Mouse (Mus musculus) layer of hippocampus, adult 2 months (tissue): ENCODE results near the gene Armc12. TPM values are rescaled to one million over a fixed set of nuclear protein-coding genes. Genes with fewer than 3 reads are reported as not detected.

Source experiments
- DNase-seq, 2 experiments: peaks; one replicate each; pipeline ENCODE4 v3.0.0; 2022; ENCODE audit warnings: low spot score in 2 of 2
- H3K27ac ChIP-seq: fragments of 200-600 bp; 2 replicates; pipeline ENCODE4 v1.8.1; 2022
- H3K4me3 ChIP-seq: fragments of 200-600 bp; 2 replicates; pipeline ENCODE4 v1.8.1; 2022; ENCODE audit warnings: mild to moderate bottlenecking
- CTCF ChIP-seq: fragments of 200-600 bp; conservative IDR thresholded peaks from 2 replicates; pipeline ENCODE4 v1.8.1; 2022; ENCODE audit warnings: antibody characterized with exemption, mild to moderate bottlenecking, moderate library complexity
- total RNA-seq, 2 experiments: library from RNA; stranded (reverse); gene quantifications; 2 replicates each; pipeline ENCODE4 v1.2.3; 2021

Gene Armc12
- total RNA-seq, 2 experiments from 2014 or later = not detected

DNA sequence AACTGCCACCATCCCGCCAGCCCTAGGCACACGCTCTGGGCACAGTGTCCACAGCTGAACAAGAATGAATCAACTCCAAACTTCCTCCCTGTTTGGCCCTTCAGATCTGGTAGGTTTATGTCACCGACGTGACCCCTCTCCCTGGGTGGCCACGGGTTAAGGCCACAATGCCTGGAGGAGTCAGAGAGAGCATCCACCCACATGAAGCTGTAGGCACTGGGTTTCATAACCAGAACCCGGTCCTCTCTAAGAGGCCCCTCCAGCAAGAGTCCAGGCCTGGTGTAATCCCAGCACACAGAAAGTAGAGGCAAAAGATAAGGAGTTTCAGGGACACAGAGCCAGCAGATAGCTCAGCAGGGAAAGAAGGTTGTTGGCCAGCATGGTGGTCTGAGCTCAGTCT is 26.4 kb upstream of the Armc12 start:
- no peak for DNase-seq
- no peak for TF ChIP-seq CTCF
- Histone ChIP-seq H3K4me3 (no peak overlapping the region), H3K27ac (no peak overlapping the region)

DNA sequence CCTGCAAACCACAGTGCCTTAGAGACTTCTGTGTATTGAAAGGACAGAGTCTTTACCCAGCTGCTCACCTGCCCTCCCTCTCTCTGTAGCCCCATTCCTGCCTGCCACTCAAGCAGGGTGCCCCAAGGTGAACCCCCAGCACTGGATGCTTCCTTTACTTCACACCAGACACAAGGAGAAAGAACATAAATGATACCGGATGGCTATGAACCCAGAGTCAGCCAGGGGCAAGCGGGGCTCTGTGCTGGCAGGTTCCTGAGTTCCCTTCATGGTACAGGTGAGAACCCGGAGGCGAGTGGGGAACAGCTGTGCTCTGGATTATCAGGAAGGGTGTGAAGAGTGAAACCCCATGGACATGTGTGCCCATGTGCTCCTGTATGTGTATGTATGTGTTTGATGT is 25.0 kb upstream of the Armc12 start:
- no peak for TF ChIP-seq CTCF
- H3K27ac ChIP-seq = no peak overlapping the region
- DNase-seq = no peak
- H3K4me3 ChIP-seq = no peak overlapping the region

DNA sequence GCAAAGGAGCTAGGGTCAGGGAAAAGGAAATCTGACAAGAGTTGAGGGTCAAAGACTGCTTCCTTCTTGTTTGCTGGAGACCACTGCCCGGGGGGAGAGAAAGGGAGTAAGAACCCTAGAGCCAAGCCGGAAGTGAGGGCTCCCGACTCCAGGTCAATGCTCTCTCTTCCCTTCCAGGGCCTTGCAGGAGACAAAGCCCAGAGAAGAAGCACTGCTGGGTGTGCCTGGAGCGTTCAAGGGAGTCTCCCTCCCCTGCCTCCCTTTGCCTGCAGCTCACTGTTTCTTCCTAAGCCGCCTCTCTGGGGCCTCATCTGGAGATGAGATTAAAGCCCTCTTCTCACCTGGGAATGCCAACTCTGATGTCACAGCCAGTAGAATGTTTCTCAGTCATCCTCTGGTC is 23.7 kb upstream of the Armc12 start:
- Histone ChIP-seq H3K4me3 (no peak overlapping the region), H3K27ac (no peak overlapping the region)
- no peak for DNase-seq
- TF ChIP-seq CTCF = no peak

DNA sequence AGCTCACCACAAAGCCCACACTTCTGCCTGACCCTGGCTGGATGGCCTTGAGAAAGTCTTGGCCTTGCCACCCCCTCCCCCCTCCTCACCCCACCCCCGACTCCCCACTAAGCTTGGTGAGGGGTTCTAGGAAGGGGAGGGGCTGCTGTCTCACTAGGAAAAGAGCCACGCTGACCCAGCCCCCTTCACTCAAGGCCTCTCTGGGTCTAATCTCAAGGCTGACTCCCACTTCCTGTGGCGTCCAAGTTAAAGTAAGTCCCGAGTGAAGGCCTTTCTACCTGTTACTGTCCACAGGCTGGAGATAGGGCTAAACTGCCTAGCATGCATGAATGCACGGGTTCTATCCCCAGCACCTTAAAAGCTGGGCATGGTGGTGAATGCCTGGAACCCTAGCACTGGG is 23.1 kb upstream of the Armc12 start:
- DNase-seq = no peak
- TF ChIP-seq CTCF = no peak
- Histone ChIP-seq H3K27ac (no peak overlapping the region), H3K4me3 (no peak overlapping the region)

DNA sequence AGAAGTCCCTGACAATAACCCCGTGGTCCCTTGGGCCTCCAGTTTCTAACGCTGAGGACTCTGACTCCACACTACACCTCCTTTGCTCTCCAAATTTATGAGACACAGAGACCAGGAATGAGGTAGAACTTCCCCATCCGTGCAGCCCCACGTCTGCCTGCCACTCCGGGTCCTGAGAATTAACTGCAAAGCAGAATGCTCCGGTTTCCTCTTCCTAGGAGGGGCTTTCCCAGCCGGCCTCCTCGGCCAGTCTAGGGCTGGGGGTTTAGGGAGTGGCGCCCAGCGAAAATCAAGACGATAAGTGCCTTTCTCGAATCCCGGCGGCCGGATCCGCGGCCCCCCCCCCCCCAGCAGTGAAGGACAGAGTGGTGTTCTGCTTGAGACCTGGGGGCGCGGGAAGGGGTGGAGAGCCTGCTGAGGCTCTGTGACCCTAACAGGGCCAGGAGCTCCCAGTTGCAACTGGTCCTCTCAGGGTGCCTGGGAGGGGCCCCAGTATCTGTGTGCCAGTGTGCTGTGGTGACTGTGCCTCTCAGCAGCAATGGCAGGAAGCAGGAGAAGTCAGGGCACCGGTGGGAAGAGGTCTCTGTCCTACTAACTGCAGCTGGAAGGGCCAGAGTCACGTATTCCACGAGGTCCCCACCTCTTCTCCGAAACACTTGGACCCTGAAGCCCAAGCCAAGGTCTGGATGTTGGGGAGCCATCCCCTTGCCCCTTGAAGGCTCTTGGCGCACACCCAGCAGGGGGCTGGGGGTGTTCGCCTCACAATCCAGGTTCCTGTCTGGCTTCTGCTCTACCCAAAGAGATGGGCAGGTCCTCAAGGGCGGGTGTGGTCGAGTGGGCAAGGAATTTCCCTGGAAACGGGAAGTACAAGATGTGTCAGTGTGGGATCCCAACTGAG is 19.9 kb upstream of the Armc12 start:
- H3K4me3 ChIP-seq = no peak overlapping the region
- no peak overlapping the region for H3K27ac ChIP-seq
- no peak for DNase-seq
- TF ChIP-seq CTCF = no peak

DNA sequence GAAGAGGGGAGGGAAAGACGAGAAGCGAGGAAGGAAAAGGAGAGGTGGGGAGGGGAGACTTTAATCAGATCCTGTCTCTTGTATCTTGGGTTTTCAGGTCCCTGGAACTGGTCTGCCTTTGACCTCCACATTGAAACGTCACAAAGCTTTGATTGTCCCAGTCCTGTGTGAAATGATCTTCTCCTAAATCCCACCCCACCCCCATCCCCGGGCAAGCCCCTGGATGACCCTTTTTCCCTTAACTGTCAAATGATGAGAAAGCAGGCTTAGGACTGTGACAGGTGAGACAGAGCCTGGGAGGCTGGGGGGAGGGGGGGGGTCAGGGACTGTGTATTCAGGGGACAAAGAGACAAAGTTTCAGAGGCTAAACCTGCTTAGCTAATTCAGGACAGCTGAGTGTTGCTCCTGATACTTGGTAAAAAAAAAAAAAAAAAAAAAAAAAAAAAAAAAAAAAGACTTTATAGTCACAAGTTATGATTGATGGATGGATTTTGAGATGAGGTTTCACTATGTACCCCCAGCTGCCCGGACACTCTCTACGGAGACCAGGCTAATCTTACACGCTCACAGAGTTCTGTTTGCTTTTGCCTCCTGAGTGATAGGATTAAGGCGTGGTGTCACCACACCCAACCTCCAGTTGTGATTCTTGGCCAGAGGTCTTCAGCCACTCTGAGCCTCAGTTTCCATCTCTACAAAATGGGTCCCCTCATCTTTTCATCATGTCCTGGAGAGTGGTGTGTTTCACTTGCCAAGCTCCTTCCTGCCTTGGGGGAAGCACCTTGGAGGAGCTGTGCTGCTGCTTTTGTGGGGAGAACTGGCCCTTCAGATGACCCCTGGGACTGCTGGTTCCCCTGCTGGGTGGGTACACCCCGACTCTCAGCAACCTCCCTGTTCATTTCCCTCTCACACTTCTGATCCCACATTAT is 18.7 kb upstream of the Armc12 start:
- Histone ChIP-seq H3K4me3 (no peak overlapping the region), H3K27ac (peak overlapping the region; percentile 18; the same call in 1 of the 2 replicates)
- no peak for DNase-seq
- TF ChIP-seq CTCF = no peak

DNA sequence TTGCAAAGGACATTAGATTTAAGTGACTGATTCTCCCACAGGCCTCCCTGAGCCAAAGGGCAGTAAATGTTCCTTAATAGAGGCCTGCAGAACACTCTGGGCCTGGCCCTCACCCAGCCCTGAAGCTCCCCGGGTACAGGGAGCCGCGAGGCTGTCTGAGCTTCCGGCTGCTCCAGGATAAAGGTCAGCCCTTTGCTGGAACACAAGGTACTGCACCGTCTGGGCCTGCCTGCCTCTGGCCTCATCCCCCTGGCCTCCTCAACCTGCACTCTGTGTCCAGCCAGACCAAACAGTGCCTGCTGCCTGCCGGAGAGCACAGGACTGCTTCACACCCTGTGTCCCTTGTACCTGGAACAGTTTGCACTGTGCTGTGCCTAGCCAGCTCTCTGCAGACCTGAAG is 17.9 kb upstream of the Armc12 start:
- peak overlapping the region; percentile 18; the same call in 1 of the 2 replicates for H3K27ac ChIP-seq
- no peak for TF ChIP-seq CTCF
- DNase-seq = no peak
- no peak overlapping the region for H3K4me3 ChIP-seq

DNA sequence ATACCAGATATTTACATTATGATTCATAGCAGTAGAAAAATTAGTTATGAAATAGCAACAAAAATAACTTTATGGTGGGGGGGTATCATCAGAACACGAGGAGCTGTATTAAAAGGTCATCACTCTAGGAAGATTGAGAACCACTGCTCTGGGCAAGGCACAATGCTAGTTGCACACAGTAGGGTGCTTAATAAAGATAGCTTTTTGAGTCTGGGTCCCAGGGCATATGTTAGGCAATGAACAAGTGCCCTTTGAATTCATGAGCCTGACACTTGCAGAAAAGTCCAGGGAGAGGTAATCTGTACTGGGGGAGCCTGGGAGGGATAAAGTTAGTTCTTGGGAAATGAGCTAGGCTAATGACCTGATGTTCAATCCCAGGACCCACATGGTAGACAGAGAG is 17.3 kb upstream of the Armc12 start:
- no peak for DNase-seq
- TF ChIP-seq CTCF = no peak
- Histone ChIP-seq H3K4me3 (no peak overlapping the region), H3K27ac (peak overlapping the region; percentile 62; the same call in 1 of the 2 replicates)

DNA sequence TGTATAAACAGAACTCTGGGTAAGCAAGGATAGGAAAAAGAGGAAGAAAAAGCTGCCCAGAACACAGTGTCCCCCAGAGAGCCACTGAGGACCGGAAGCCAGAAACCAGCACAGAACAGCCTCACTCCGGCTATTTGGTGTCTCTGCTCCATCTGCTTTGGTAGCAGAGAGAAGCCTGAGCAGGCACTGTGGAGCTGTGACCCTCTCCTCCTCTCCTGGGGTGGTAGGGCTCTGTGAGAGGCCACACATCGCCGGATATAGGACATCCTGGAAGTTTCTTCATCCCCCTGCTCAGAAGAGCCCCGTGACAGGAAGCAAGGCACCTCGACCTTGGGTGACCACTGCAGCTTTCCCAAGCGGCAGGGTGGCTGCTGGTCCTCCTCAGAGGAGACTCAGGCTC is 16.8 kb upstream of the Armc12 start:
- DNase-seq = no peak
- H3K27ac ChIP-seq = peak overlapping the region; percentile 62; the same call in 1 of the 2 replicates

DNA sequence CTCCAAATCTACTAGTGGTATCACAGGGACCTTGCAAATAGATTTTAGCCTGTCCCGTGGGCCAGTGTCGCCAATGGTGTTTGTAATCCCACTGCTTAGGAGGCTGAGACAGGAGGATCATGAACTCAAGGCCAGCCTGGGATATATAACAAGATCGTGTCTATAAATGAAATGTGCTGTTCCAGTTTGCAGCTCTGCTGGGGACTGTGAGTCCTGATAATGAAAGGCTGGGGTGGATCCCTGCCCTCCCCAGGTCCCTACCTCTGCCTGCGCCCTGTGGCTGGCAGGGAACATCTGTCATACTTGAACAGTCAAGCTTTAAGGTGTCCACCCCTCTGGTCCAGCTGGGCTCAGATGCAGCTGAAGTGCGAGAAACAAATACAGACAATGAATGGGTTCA is 16.1 kb upstream of the Armc12 start:
- H3K4me3 ChIP-seq = no peak overlapping the region
- DNase-seq = no peak
- H3K27ac ChIP-seq = peak overlapping the region; percentile 62; the same call in 1 of the 2 replicates
- no peak for TF ChIP-seq CTCF

More for the DNA sequence above, 16.8 kb upstream of the Armc12 start:
- no peak overlapping the region for H3K4me3 ChIP-seq
- TF ChIP-seq CTCF = no peak

DNA sequence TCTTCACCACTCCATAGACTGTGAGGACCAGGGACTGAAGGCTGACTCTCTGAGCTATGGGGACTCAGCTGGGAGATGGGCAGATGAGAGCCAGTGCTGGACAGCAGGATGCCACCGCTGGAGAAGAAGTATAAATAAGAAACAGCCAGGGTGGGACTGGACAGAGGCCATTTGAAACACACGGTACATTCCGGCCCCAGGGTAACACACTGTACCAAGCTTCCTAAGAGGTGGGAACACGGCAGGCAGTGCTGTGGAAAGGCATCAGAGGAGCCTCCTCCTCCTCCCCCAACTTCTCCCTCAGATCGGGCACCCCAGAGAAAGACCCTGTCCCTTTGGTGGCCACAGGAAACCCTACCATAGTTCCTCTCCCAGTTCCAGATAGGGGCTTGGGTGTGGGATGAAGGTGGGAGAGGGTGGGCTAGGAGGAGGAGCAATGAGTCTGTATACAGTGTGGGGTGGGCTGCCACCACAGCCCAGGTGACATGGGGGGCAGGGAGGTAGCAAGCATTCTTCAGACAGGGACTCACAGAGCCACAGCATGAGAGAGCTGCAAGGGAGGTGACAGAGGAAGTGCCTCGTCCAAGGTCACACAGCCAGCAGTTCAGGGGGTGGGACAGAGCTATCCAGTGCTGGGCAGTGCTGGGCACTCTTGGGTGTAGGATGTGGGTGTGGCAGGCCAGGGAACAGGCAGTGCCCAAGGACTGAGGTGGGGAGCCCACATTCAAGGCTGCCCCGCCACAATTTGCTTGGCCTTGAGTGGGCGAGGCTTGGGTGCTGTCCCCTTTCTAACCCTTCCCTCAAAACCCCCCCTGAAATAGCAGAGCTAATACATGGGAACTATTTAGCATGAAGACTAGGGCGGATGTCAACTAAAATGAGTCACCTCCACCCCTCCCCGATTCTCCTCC is 14.9 kb upstream of the Armc12 start:
- H3K27ac ChIP-seq = peak overlapping the region; percentile 32; the same call in 1 of the 2 replicates
- DNase-seq = no peak
- no peak overlapping the region for H3K4me3 ChIP-seq
- TF ChIP-seq CTCF = no peak

DNA sequence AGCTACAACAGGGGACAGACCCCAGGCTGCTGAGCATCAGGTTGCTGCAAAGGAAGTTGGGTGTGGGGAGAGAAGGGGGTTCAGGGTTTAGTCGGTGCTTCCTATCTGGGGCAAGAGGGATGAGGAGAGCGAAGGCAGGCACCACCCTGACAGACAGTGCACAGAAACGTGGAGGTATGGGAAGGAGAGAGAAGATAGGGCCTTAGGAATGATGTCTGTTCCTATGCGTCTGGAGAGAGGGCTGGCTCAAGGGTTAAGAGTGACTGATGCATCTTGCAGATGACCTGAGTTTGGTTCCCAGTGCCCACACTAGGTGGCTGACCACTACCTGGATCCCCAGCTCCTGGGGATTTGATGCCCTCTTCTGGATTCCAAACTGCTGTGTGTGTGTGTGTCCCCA is 13.7 kb upstream of the Armc12 start:
- TF ChIP-seq CTCF = 0 out of 2 replicates have a peak, but pooled peaks have one; percentile 7
- no peak for DNase-seq
- Histone ChIP-seq H3K27ac (peak overlapping the region; percentile 99), H3K4me3 (peak overlapping the region; percentile 58; the same call in 1 of the 2 replicates)
